Mouse (Mus musculus) stomach, postnatal 0 days (tissue): Measurements from ENCODE around the gene Rasgef1c. TPM values are rescaled to one million over a fixed set of nuclear protein-coding genes. Genes with fewer than 3 reads are reported as not detected.

Source experiments
- ATAC-seq: fragments of 200-750 bp; cut with Nextera tagmentation; 2 replicates; pipeline ENCODE4 v1.8.0; 2017; ENCODE audit not compliant: low FRiP score, low TSS enrichment
- DNase-seq: peaks from one replicate; pipeline ENCODE4 v3.0.0-alpha.2; 2016; ENCODE audit warnings: low spot score
- H3K27ac ChIP-seq: fragments of 300-500 bp; sonication (generic); replicated peaks from 2 replicates; pipeline ENCODE4 v1.5.1; 2014; ENCODE audit warnings: mild to moderate bottlenecking, control low read depth
- H3K27me3 ChIP-seq: fragments of 300-500 bp; sonication (generic); 2 replicates; pipeline ENCODE4 v1.6.1; 2014; ENCODE audit warnings: low read length; ENCODE audit not compliant: control insufficient read depth, insufficient read depth
- H3K36me3 ChIP-seq: fragments of 300-500 bp; sonication (generic); 2 replicates; pipeline ENCODE4 v1.6.1; 2014; ENCODE audit warnings: low read length, mixed read lengths; ENCODE audit not compliant: control insufficient read depth, insufficient read depth
- H3K4me1 ChIP-seq: fragments of 300-500 bp; sonication (generic); replicated peaks from 2 replicates; pipeline ENCODE4 v1.6.1; 2014; ENCODE audit warnings: antibody characterized with exemption; ENCODE audit not compliant: control insufficient read depth, insufficient read depth
- H3K4me2 ChIP-seq: fragments of 300-500 bp; sonication (generic); replicated peaks from 2 replicates; pipeline ENCODE4 v1.6.1; 2014; ENCODE audit warnings: low read depth, mild to moderate bottlenecking, control low read depth, moderate library complexity
- H3K4me3 ChIP-seq: fragments of 300-500 bp; sonication (generic); 2 replicates; pipeline ENCODE4 v1.5.1; 2014; ENCODE audit warnings: low read depth, low read length, control low read depth
- H3K9ac ChIP-seq: fragments of 300-500 bp; sonication (generic); 2 replicates; pipeline ENCODE4 v1.6.1; 2014; ENCODE audit warnings: mild to moderate bottlenecking, low read length, control low read depth, mixed read lengths
- H3K9me3 ChIP-seq: fragments of 300-500 bp; sonication (generic); 2 replicates; pipeline ENCODE4 v1.6.1; 2016; ENCODE audit warnings: low read length; ENCODE audit not compliant: control insufficient read depth
- CTCF ChIP-seq: IDR thresholded peaks from 2 replicates; pipeline ENCODE4 v1.5.1; 2016; ENCODE audit warnings: antibody characterized with exemption, low read depth, mild to moderate bottlenecking, moderate library complexity
- EP300 ChIP-seq: optimal IDR thresholded peaks from 2 replicates; pipeline ENCODE3; 2016; ENCODE audit warnings: antibody characterized with exemption
- WGBS: fragments of 180-500 bp; shearing (Covaris S2); extraction: QIAGEN DNeasy Blood & Tissue Kit; methylation state at CpG from one replicate; pipeline ENCODE4 v1.1.7; 2014; 5-methylcytosine and 5-hydroxymethylcytosine counted together
- polyA plus RNA-seq: library from polyadenylated mRNA; unstranded; fragments of >200 nt; fragmentation: Nextera tagmentation; extraction: Ambion mirVana; gene quantifications from 2 replicates; pipeline ENCODE4 v1.2.1, GENCODE M21; 2015

Rasgef1c gene
- polyA plus RNA-seq, 1 experiment from 2014 or later: 0.74 TPM

DNA sequence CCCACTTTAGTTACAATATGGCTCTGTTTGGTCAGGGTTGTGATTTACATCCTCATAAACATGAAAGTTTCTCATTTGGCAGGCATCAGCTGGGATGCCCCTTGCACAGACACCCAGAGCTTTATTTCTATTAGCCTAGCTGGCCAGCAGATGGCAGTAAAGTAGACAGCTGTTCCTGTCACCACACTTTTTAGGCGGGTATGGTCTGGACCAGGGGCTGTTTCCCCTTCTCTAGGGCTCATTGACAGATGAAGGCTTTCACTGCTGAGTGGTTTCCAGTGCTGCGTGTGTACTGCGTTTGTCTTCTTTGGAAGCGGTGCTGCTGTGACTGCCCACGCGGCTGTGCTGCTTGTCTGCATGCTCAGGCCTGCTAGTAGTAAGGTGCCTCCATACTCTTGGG is 29.7 kb upstream of the Rasgef1c start:
- ATAC-seq (no peak), DNase-seq (peak; percentile 30)
- H3K9ac ChIP-seq: no peak overlapping the region
- peaks cover 10% of the 10 kb centered on the region for H3K36me3 ChIP-seq
- 54% methylated on average over 6 of the region's 6 CpGs for WGBS
- H3K27me3 ChIP-seq: no peaks in the 10 kb centered on the region
- TF ChIP-seq EP300 (no peak), CTCF (peak; percentile 80)
- no peak overlapping the region for H3K4me3 ChIP-seq
- H3K4me2 ChIP-seq: no peak overlapping the region
- H3K4me1 ChIP-seq: no peaks in the 10 kb centered on the region
- H3K27ac ChIP-seq: no peak overlapping the region
- no peaks in the 10 kb centered on the region for H3K9me3 ChIP-seq

DNA sequence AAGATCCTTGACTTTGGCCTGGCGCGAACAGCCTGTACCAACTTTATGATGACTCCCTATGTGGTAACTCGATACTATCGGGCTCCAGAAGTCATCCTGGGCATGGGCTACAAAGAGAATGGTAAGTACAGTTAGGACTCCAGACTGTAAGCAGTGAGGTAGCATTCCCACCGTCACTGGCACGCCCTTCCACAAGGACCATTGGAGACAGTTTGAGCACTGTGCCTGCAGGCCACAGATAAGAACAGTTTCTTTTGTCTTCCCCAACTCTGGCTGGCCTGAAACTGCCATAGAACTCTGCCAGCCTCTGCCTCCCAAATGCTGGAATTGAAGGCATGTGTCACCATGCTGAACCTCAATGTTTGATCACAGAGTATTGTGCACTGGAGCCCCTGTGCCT is 28.9 kb upstream of the Rasgef1c start:
- Histone ChIP-seq H3K36me3 (peaks cover 8% of the 10 kb centered on the region), H3K27ac (no peak overlapping the region), H3K4me3 (no peak overlapping the region), H3K9me3 (no peaks in the 10 kb centered on the region), H3K27me3 (no peaks in the 10 kb centered on the region), H3K9ac (no peak overlapping the region), H3K4me2 (no peak overlapping the region), H3K4me1 (no peaks in the 10 kb centered on the region)
- DNase-seq (peak; percentile 10), ATAC-seq (no peak)
- WGBS: 92% methylated on average over 6 of the region's 6 CpGs
- no peak for TF ChIP-seq EP300
- no peak for TF ChIP-seq CTCF

DNA sequence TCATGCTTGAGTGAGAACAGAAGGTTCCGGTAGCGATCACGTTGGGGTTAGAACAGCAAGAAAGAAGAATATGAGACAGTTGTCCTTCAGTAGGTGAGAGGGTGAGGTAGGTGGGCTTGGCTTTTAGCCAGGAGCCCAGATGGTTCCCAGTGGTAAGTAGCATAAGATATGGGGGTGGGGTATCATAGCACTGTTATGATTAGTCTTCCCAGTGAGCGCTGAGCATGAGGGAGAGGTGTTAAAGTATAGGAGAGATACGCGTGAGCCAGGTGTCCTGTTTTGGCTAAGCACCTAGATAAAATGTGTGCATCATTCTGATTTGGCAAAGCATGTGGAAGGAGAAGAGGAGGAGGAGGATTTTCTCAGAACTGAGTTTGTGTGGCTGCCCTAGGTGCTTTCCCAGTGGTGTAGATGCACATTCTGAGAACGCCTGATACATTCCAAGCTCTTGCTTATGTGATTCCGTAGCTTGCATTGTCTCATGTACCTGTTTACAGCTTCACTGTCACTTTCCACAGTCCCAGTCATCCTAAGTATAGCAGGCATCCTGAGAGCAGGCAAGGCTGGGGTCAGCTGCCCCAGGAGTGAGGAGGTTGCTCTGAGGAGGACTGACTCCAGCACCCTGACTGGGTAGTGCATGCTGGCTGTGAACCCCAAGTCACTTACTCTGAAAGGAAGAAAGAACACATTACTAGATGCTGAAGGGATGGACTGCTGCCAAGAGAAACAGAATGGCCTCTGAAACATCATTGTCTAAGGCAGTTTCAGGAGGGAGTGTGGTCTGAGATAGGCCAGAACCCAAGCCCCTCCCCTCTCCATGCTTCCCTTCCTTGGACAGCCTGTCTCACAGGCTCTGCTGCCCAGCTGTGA is 24.5 kb upstream of the Rasgef1c start:
- Histone ChIP-seq H3K36me3 (peaks cover 8% of the 10 kb centered on the region), H3K4me3 (no peak overlapping the region), H3K4me1 (no peaks in the 10 kb centered on the region), H3K4me2 (no peak overlapping the region), H3K9me3 (no peaks in the 10 kb centered on the region), H3K9ac (no peak overlapping the region), H3K27me3 (no peaks in the 10 kb centered on the region), H3K27ac (no peak overlapping the region)
- ATAC-seq (no peak), DNase-seq (no peak)
- TF ChIP-seq CTCF (no peak), EP300 (no peak)
- WGBS: 82% methylated on average over 8 of the region's 8 CpGs

DNA sequence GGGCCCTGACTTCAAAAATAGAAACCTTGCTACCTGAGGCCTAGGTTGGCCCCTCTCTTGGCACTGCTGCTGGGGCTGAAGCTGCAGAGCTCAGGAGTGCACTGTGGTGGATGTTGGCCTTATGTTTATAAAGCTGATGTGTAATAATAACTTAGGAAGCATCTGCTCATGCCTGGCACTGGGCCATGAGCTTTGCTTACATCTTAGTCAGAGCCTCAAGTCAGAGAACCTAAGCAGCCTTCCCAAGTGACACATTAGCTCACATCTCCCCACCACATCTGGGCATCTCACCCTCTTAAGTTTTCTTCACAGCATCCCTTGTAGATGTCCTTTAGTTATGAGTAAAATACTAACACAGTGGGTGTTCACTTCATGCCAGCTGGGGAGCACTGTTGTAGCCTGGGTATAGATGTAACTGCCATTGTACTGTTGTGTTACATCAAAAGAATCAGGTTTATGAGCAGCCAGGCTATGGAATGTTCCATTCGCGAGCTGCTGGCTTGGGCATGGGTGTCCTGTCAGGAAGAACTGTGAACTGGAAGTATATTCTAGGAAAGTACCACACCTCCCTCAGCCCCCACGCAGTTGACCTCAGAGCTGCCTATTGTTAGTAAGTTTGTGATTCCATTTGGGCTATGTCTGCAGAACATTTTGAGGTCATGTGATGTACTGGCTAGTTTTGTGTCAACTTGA is 21.5 kb upstream of the Rasgef1c start:
- DNase-seq: peak; percentile 17
- peak; percentile 29; the same call in 1 of the 2 replicates for ATAC-seq
- WGBS: 72% methylated on average over 3 of the region's 3 CpGs

DNA sequence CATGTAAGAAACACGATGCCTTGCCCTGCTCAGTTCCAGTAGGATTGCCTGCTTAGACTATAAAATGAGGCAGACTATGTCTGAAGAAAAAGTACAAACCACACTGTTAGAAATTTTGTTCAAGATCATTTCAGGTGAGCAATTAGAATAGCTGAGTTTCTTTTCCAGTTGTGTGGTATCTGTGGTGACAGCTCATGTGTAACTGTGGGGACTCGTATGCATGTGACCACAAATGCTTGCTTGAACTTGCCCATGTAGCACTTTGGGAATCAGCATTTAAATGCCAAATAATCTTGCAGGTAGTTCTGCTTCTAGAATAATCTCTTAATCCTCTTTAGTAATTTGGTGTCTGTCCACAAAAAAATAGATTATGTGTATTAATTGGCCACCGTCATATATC is 18.2 kb upstream of the Rasgef1c start:
- no peak for ATAC-seq
- Histone ChIP-seq H3K36me3 (peaks cover 5% of the 10 kb centered on the region; the same call in 1 of the 2 replicates), H3K4me1 (no peaks in the 10 kb centered on the region), H3K4me2 (no peak overlapping the region), H3K4me3 (no peak overlapping the region), H3K9ac (no peak overlapping the region), H3K9me3 (no peaks in the 10 kb centered on the region), H3K27ac (no peak overlapping the region), H3K27me3 (no peaks in the 10 kb centered on the region)
- 89% methylated on average over 3 of the region's 3 CpGs for WGBS
- no peak for TF ChIP-seq CTCF
- no peak for TF ChIP-seq EP300
- DNase-seq: no peak

More for the DNA sequence above, 21.5 kb upstream of the Rasgef1c start:
- H3K27me3 ChIP-seq: no peaks in the 10 kb centered on the region
- no peak overlapping the region for H3K27ac ChIP-seq
- peaks cover 2% of the 10 kb centered on the region; the same call in 1 of the 2 replicates for H3K36me3 ChIP-seq
- no peak overlapping the region for H3K4me2 ChIP-seq
- no peak overlapping the region for H3K4me3 ChIP-seq
- TF ChIP-seq EP300 (no peak), CTCF (no peak; the same call in 1 of the 2 replicates)
- no peak overlapping the region for H3K9ac ChIP-seq
- H3K4me1 ChIP-seq: no peaks in the 10 kb centered on the region
- no peaks in the 10 kb centered on the region for H3K9me3 ChIP-seq
